15 mouse cellular contexts compared by ENCODE assay signal in genomic region chr16:23517230-23517629, GRCm38 (mm10). TPM values are rescaled to one million over a fixed set of nuclear protein-coding genes. Genes with fewer than 3 reads are reported as not detected.
DNase-seq lines count a peak whose midpoint lies in the region; ATAC-seq and TF ChIP-seq lines count a peak whose summit lies in the region.
"Had no signal": no experiment of that assay in that cellular context is flagged by ENCODE, and none has a peak within 500 bp of the region (broad histone marks: within the 10 kb centered on the region; RNA-seq: fewer than 3 reads in every experiment).

No protein-coding gene starts in this region.

- H3K9ac ChIP-seq in heart, embryonic 12.5 days = no peak overlapping the region
- no peak overlapping the region for H3K9ac ChIP-seq in liver, embryonic 15.5 days
- H3K9ac ChIP-seq in liver, embryonic 11.5 days (ENCODE audit: low read depth, low read length) = no peak overlapping the region
- no peak overlapping the region for H3K9ac ChIP-seq in hindbrain, postnatal 0 days (replicated peaks; ENCODE audit: low read length)
- H3K9ac ChIP-seq in neural tube, embryonic 13.5 days = 0 out of 2 replicates have a peak overlapping the region, but pooled peaks have one; percentile 58
- H3K9ac ChIP-seq in stomach, postnatal 0 days (ENCODE audit: low read length) = no peak overlapping the region

- peaks cover 47% of the 10 kb centered on the region for H3K4me1 ChIP-seq in heart, embryonic 12.5 days (replicated peaks)
- H3K4me1 ChIP-seq in liver, embryonic 15.5 days (replicated peaks) = peaks cover 17% of the 10 kb centered on the region
- peaks cover 7% of the 10 kb centered on the region for H3K4me1 ChIP-seq in liver, embryonic 11.5 days (replicated peaks; ENCODE audit: control insufficient read depth, insufficient read depth, low read length)
- H3K4me1 ChIP-seq in hindbrain, postnatal 0 days (ENCODE audit: insufficient read depth, low read length) = peaks cover 36% of the 10 kb centered on the region
- H3K4me1 ChIP-seq in neural tube, embryonic 13.5 days (replicated peaks) = peaks cover 68% of the 10 kb centered on the region
- no peaks in the 10 kb centered on the region for H3K4me1 ChIP-seq in stomach, postnatal 0 days (replicated peaks; ENCODE audit: control insufficient read depth, insufficient read depth)

- no peak for TF ChIP-seq EP300 in stomach, postnatal 0 days (optimal IDR thresholded peaks at IDR 0.05)

- TF ChIP-seq CTCF in hindbrain, postnatal 0 days (IDR thresholded peaks at IDR 0.05; ENCODE audit: low read depth) = no peak
- TF ChIP-seq CTCF in stomach, postnatal 0 days (IDR thresholded peaks at IDR 0.05; ENCODE audit: low read depth) = no peak

- DNase-seq in heart, adult 11 months = peak; percentile 55
- DNase-seq in liver, embryonic 11.5 days (ENCODE audit: low spot score) = no peak
- no peak for DNase-seq in hindbrain, postnatal 0 days (ENCODE audit: low spot score)
- no peak for DNase-seq in kidney, postnatal 14 days
- DNase-seq in stomach, postnatal 0 days (ENCODE audit: low spot score) = no peak
- DNase-seq: cerebellum, adult 9-11 months; gastrocnemius, postnatal 10 days; heart, postnatal 14 days; right cerebral cortex, postnatal 14 days had no signal

- no peak overlapping the region for H3K27ac ChIP-seq in heart, embryonic 12.5 days (ENCODE audit: poor library complexity, severe bottlenecking)
- H3K27ac ChIP-seq in liver, embryonic 15.5 days (replicated peaks) = peak overlapping the region; percentile 62
- H3K27ac ChIP-seq in liver, embryonic 11.5 days (ENCODE audit: low read depth, low read length) = no peak overlapping the region
- peak overlapping the region; percentile 69; the same call in 1 of the 2 replicates for H3K27ac ChIP-seq in hindbrain, postnatal 0 days
- H3K27ac ChIP-seq in neural tube, embryonic 13.5 days (replicated peaks) = peak overlapping the region; percentile 90; the same call in 1 of the 2 replicates
- no peak overlapping the region for H3K27ac ChIP-seq in stomach, postnatal 0 days (replicated peaks)

- ATAC-seq in heart, embryonic 12.5 days (ENCODE audit: insufficient number of reproducible peaks, low FRiP score) = no peak
- no peak for ATAC-seq in liver, embryonic 15.5 days (ENCODE audit: insufficient read depth)
- no peak for ATAC-seq in liver, embryonic 11.5 days (replicated peaks; ENCODE audit: low FRiP score)
- ATAC-seq in hindbrain, postnatal 0 days = no peak
- ATAC-seq in neural tube, embryonic 13.5 days (ENCODE audit: low read depth) = no peak
- ATAC-seq in stomach, postnatal 0 days (ENCODE audit: low FRiP score, low TSS enrichment) = no peak
- ATAC-seq: lung, postnatal 0 days had no signal

- 0 out of 2 replicates have a peak, but pooled peaks cover 6% of the 10 kb centered on the region for H3K27me3 ChIP-seq in heart, embryonic 12.5 days (replicated peaks)
- H3K27me3 ChIP-seq in liver, embryonic 15.5 days = 0 out of 2 replicates have a peak, but pooled peaks cover 3% of the 10 kb centered on the region
- H3K27me3 ChIP-seq in liver, embryonic 11.5 days (replicated peaks; ENCODE audit: control insufficient read depth, insufficient read depth, low read length) = 0 out of 2 replicates have a peak, but pooled peaks cover 2% of the 10 kb centered on the region
- H3K27me3 ChIP-seq in hindbrain, postnatal 0 days (ENCODE audit: insufficient read depth, low read length) = no peaks in the 10 kb centered on the region
- no peaks in the 10 kb centered on the region for H3K27me3 ChIP-seq in neural tube, embryonic 13.5 days
- H3K27me3 ChIP-seq in stomach, postnatal 0 days (ENCODE audit: control insufficient read depth, insufficient read depth, low read length) = no peaks in the 10 kb centered on the region

- no peak overlapping the region for H3K4me3 ChIP-seq in heart, embryonic 12.5 days
- no peak overlapping the region for H3K4me3 ChIP-seq in liver, embryonic 15.5 days (replicated peaks)
- H3K4me3 ChIP-seq in liver, embryonic 11.5 days (ENCODE audit: low read depth, low read length) = no peak overlapping the region
- no peak overlapping the region for H3K4me3 ChIP-seq in hindbrain, postnatal 0 days (ENCODE audit: low read length)
- H3K4me3 ChIP-seq in neural tube, embryonic 13.5 days = peak overlapping the region; percentile 42
- no peak overlapping the region for H3K4me3 ChIP-seq in stomach, postnatal 0 days (ENCODE audit: low read depth, low read length)
- H3K4me3 ChIP-seq: myocyte had no signal

- no peaks in the 10 kb centered on the region for H3K36me3 ChIP-seq in heart, embryonic 12.5 days
- H3K36me3 ChIP-seq in liver, embryonic 15.5 days (replicated peaks) = no peaks in the 10 kb centered on the region
- peaks cover 3% of the 10 kb centered on the region; the same call in 1 of the 2 replicates for H3K36me3 ChIP-seq in liver, embryonic 11.5 days (ENCODE audit: control insufficient read depth, insufficient read depth, low read length)
- H3K36me3 ChIP-seq in hindbrain, postnatal 0 days (ENCODE audit: insufficient read depth, low read length) = no peaks in the 10 kb centered on the region
- H3K36me3 ChIP-seq in neural tube, embryonic 13.5 days = peaks cover 10% of the 10 kb centered on the region
- H3K36me3 ChIP-seq in stomach, postnatal 0 days (ENCODE audit: control insufficient read depth, insufficient read depth, low read length) = no peaks in the 10 kb centered on the region

- no peaks in the 10 kb centered on the region for H3K9me3 ChIP-seq in heart, embryonic 12.5 days (replicated peaks)
- H3K9me3 ChIP-seq in liver, embryonic 15.5 days (replicated peaks) = no peaks in the 10 kb centered on the region
- H3K9me3 ChIP-seq in liver, embryonic 11.5 days (ENCODE audit: control insufficient read depth, low read length) = no peaks in the 10 kb centered on the region
- no peaks in the 10 kb centered on the region for H3K9me3 ChIP-seq in hindbrain, postnatal 0 days (ENCODE audit: low read length)
- H3K9me3 ChIP-seq in neural tube, embryonic 13.5 days = no peaks in the 10 kb centered on the region
- no peaks in the 10 kb centered on the region for H3K9me3 ChIP-seq in stomach, postnatal 0 days (ENCODE audit: control insufficient read depth, low read length)

- 74% methylated on average over 5 of the region's 5 CpGs for WGBS in heart, embryonic 12.5 days
- WGBS in liver, embryonic 15.5 days (ENCODE audit: insufficient replicate concordance) = 54% methylated on average over 5 of the region's 5 CpGs
- 77% methylated on average over 5 of the region's 5 CpGs for WGBS in liver, embryonic 11.5 days
- WGBS in hindbrain, postnatal 0 days = 80% methylated on average over 5 of the region's 5 CpGs
- WGBS in neural tube, embryonic 13.5 days = 84% methylated on average over 5 of the region's 5 CpGs
- WGBS in stomach, postnatal 0 days = 79% methylated on average over 5 of the region's 5 CpGs

- H3K4me2 ChIP-seq in heart, embryonic 12.5 days = no peak overlapping the region
- no peak overlapping the region for H3K4me2 ChIP-seq in liver, embryonic 15.5 days
- H3K4me2 ChIP-seq in liver, embryonic 11.5 days = no peak overlapping the region
- peak overlapping the region; percentile 68; the same call in 1 of the 2 replicates for H3K4me2 ChIP-seq in hindbrain, postnatal 0 days (ENCODE audit: low read depth, low read length)
- peak overlapping the region; percentile 59 for H3K4me2 ChIP-seq in neural tube, embryonic 13.5 days
- no peak overlapping the region for H3K4me2 ChIP-seq in stomach, postnatal 0 days (replicated peaks; ENCODE audit: low read depth)

RNA-seq across cellular contexts. Expression of gene Rtp4, which starts 2.9 kb away (rescaled TPM):
- polyA plus RNA-seq in heart, embryonic 12.5 days (2016; fragmentation: Nextera tagmentation; extraction: Ambion mirVana) = 7.4 and 8.0 TPM in 2 replicates
- polyA plus RNA-seq in liver, embryonic 15.5 days (2015; fragmentation: Nextera tagmentation; extraction: Ambion mirVana) = 6.3 and 9.9 TPM in 2 replicates
- 4.2 and 4.6 TPM in 2 replicates for polyA plus RNA-seq in liver, embryonic 11.5 days (2014; fragmentation: Nextera tagmentation; extraction: Ambion mirVana)
- total RNA-seq in hindbrain, postnatal 0 days (2014; rRNA removed) = 4.7 and 11.7 TPM in 2 replicates
- polyA plus RNA-seq in hindbrain, postnatal 0 days (2015; fragmentation: Nextera tagmentation; extraction: Ambion mirVana) = 8.6 and 9.9 TPM in 2 replicates
- 2.4 and 3.9 TPM in 2 replicates for polyA plus RNA-seq in neural tube, embryonic 13.5 days (2015; fragmentation: Nextera tagmentation; extraction: Ambion mirVana)
- polyA plus RNA-seq in stomach, postnatal 0 days (2015; fragmentation: Nextera tagmentation; extraction: Ambion mirVana) = 19.7 and 20.0 TPM in 2 replicates

RNA-seq across cellular contexts. Expression of gene Masp1, which starts 3.4 kb away (rescaled TPM):
- polyA plus RNA-seq in heart, embryonic 12.5 days (2016; fragmentation: Nextera tagmentation; extraction: Ambion mirVana) = 12.4 and 14.5 TPM in 2 replicates
- polyA plus RNA-seq in liver, embryonic 15.5 days (2015; fragmentation: Nextera tagmentation; extraction: Ambion mirVana) = 21.7 and 24.9 TPM in 2 replicates
- polyA plus RNA-seq in liver, embryonic 11.5 days (2014; fragmentation: Nextera tagmentation; extraction: Ambion mirVana) = 21.6 and 23.1 TPM in 2 replicates
- 24.7 and 34.8 TPM in 2 replicates for total RNA-seq in hindbrain, postnatal 0 days (2014; rRNA removed)
- 21.4 and 21.9 TPM in 2 replicates for polyA plus RNA-seq in hindbrain, postnatal 0 days (2015; fragmentation: Nextera tagmentation; extraction: Ambion mirVana)
- polyA plus RNA-seq in neural tube, embryonic 13.5 days (2015; fragmentation: Nextera tagmentation; extraction: Ambion mirVana) = 30.0 and 34.4 TPM in 2 replicates
- 0.46 and 0.68 TPM in 2 replicates for polyA plus RNA-seq in stomach, postnatal 0 days (2015; fragmentation: Nextera tagmentation; extraction: Ambion mirVana)
- total RNA-seq: megakaryocyte, adult 5-6 weeks had no signal

Comparison
In these comparisons a context has a peak if more than half of its experiments do, and no peak if none do; other contexts are left out.
1. H3K27ac ChIP-seq: peak in liver, embryonic 15.5 days (single experiment), hindbrain, postnatal 0 days (single experiment) and neural tube, embryonic 13.5 days (single experiment); none in heart, embryonic 12.5 days (single experiment), liver, embryonic 11.5 days (single experiment) and stomach, postnatal 0 days (single experiment).
2. H3K4me2 ChIP-seq: peak in hindbrain, postnatal 0 days (single experiment) and neural tube, embryonic 13.5 days (single experiment); none in heart, embryonic 12.5 days (single experiment), liver, embryonic 15.5 days (single experiment), liver, embryonic 11.5 days (single experiment) and stomach, postnatal 0 days (single experiment).